In the genomic region with DNA sequence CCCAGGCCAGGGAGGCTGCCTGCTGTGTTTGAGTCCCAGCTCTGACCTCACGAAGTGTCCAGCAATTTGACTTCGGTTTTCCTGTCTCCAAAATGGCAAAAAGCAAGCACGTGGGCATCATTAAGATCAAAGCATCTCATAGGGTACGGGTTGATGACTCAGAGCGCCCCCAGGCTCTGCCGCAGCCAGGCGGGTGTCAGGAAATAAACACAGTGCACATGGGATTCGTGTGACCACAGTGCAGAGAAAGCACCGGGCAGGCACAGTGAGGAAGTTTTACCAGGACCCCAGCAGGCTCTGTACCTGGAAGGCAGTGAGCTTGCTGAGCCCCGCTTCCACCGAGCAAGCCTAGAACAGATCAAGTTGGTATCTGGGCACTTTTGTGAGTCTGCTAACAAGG, we compare ENCODE assay signal across 20 mouse cellular contexts.
DNase-seq lines count a peak whose midpoint lies in the region; ATAC-seq and TF ChIP-seq lines count a peak whose summit lies in the region.
"Had no signal": no experiment of that assay in that cellular context is flagged by ENCODE, and none has a peak within 500 bp of the region (broad histone marks: within the 10 kb centered on the region; RNA-seq: fewer than 3 reads in every experiment).

No protein-coding gene starts in this region.

- no peak overlapping the region for H3K4me3 ChIP-seq in intestine, embryonic 15.5 days (replicated peaks)
- H3K4me3 ChIP-seq in intestine, postnatal 0 days (ENCODE audit: low read depth, low read length): no peak overlapping the region
- H3K4me3 ChIP-seq in midbrain, embryonic 13.5 days (replicated peaks): no peak overlapping the region
- H3K4me3 ChIP-seq: forebrain, embryonic 15.5 days; heart, embryonic 10.5 days; liver, embryonic 15.5 days had no signal

- peaks cover 58% of the 10 kb centered on the region for H3K4me1 ChIP-seq in intestine, embryonic 15.5 days (replicated peaks)
- H3K4me1 ChIP-seq in intestine, postnatal 0 days (replicated peaks; ENCODE audit: control insufficient read depth, insufficient read depth, low read length): no peaks in the 10 kb centered on the region; the same call in none of the 2 replicates
- H3K4me1 ChIP-seq in midbrain, embryonic 13.5 days (replicated peaks): peaks cover 89% of the 10 kb centered on the region
- H3K4me1 ChIP-seq: liver, embryonic 15.5 days had no signal

- H3K27me3 ChIP-seq in intestine, embryonic 15.5 days (replicated peaks): no peaks in the 10 kb centered on the region
- no peaks in the 10 kb centered on the region for H3K27me3 ChIP-seq in intestine, postnatal 0 days (replicated peaks; ENCODE audit: control insufficient read depth, insufficient read depth, low read length)
- H3K27me3 ChIP-seq in midbrain, embryonic 13.5 days: no peaks in the 10 kb centered on the region
- H3K27me3 ChIP-seq: forebrain, embryonic 15.5 days had no signal

- no peak overlapping the region for H3K4me2 ChIP-seq in intestine, embryonic 15.5 days (replicated peaks)
- H3K4me2 ChIP-seq in intestine, postnatal 0 days (replicated peaks; ENCODE audit: low read depth): no peak overlapping the region
- H3K4me2 ChIP-seq in midbrain, embryonic 13.5 days (replicated peaks): no peak overlapping the region
- H3K4me2 ChIP-seq: forebrain, embryonic 15.5 days; liver, embryonic 15.5 days had no signal

- ATAC-seq in intestine, embryonic 15.5 days: no peak
- no peak for ATAC-seq in intestine, postnatal 0 days
- no peak for ATAC-seq in midbrain, embryonic 13.5 days
- no peak for ATAC-seq in erythroblast, adult 5-6 weeks (replicated peaks; ENCODE audit: low FRiP score, poor library complexity, severe bottlenecking)
- ATAC-seq: forebrain, embryonic 15.5 days; hindbrain, embryonic 16.5 days had no signal

- H3K9ac ChIP-seq in intestine, embryonic 15.5 days: no peak overlapping the region
- no peak overlapping the region for H3K9ac ChIP-seq in intestine, postnatal 0 days (ENCODE audit: low read depth, low read length)
- H3K9ac ChIP-seq in midbrain, embryonic 13.5 days (replicated peaks): no peak overlapping the region
- H3K9ac ChIP-seq: forebrain, embryonic 15.5 days; liver, embryonic 15.5 days had no signal

- WGBS in intestine, embryonic 15.5 days: 61% methylated on average over 11 of the region's 11 CpGs
- 65% methylated on average over 11 of the region's 11 CpGs for WGBS in intestine, postnatal 0 days
- WGBS in midbrain, embryonic 13.5 days: 67% methylated on average over 11 of the region's 11 CpGs

- no peaks in the 10 kb centered on the region for H3K36me3 ChIP-seq in intestine, embryonic 15.5 days
- peaks cover 10% of the 10 kb centered on the region; the same call in 1 of the 2 replicates for H3K36me3 ChIP-seq in intestine, postnatal 0 days (ENCODE audit: control insufficient read depth, insufficient read depth)
- H3K36me3 ChIP-seq in midbrain, embryonic 13.5 days: peaks cover 9% of the 10 kb centered on the region; the same call in 1 of the 2 replicates
- H3K36me3 ChIP-seq: liver, embryonic 15.5 days had no signal

- H3K9me3 ChIP-seq in intestine, embryonic 15.5 days: no peaks in the 10 kb centered on the region
- H3K9me3 ChIP-seq in intestine, postnatal 0 days (ENCODE audit: control insufficient read depth): no peaks in the 10 kb centered on the region
- no peaks in the 10 kb centered on the region for H3K9me3 ChIP-seq in midbrain, embryonic 13.5 days
- H3K9me3 ChIP-seq: forebrain, embryonic 15.5 days; heart, embryonic 10.5 days; liver, embryonic 15.5 days had no signal

- DNase-seq in c-Kit-positive CD71-negative TER-119-negative erythroid progenitor cells, embryonic 14.5 days (ENCODE audit: low read depth): peak; percentile 31
- peak; percentile 68 for DNase-seq in forelimb bud, embryonic 11.5 days (ENCODE audit: low read depth, low spot score)
- no peak for DNase-seq in gastrocnemius, adult 8-10 months (ENCODE audit: low spot score in 2 of 2)
- DNase-seq: adrenal gland, adult 2 months; cerebellum, adult 11 months; cerebellum, postnatal 36 days; gastrocnemius, postnatal 14 days; heart, postnatal 14 days; kidney, adult 18-20 months; kidney, postnatal 10 days; lung, postnatal 10 days; right cerebral cortex, postnatal 4 days had no signal

- H3K27ac ChIP-seq in intestine, embryonic 15.5 days: peak overlapping the region; percentile 27; the same call in 1 of the 2 replicates
- H3K27ac ChIP-seq in intestine, postnatal 0 days (ENCODE audit: low read depth, low read length): no peak overlapping the region
- peak overlapping the region; percentile 39; the same call in 1 of the 2 replicates for H3K27ac ChIP-seq in midbrain, embryonic 13.5 days
- H3K27ac ChIP-seq: forebrain, embryonic 15.5 days; liver, embryonic 15.5 days had no signal

- no peak for TF ChIP-seq CTCF in intestine, postnatal 0 days (IDR thresholded peaks at IDR 0.05; ENCODE audit: low read depth)

Comparison
In these comparisons a context has a peak if more than half of its experiments do, and no peak if none do; other contexts are left out.
1. DNase-seq: peak in c-Kit-positive CD71-negative TER-119-negative erythroid progenitor cells, embryonic 14.5 days (single experiment) and forelimb bud, embryonic 11.5 days (single experiment); none in gastrocnemius, adult 8-10 months (0 of 2).